8 mouse cellular contexts compared by ENCODE assay signal in the genomic region with DNA sequence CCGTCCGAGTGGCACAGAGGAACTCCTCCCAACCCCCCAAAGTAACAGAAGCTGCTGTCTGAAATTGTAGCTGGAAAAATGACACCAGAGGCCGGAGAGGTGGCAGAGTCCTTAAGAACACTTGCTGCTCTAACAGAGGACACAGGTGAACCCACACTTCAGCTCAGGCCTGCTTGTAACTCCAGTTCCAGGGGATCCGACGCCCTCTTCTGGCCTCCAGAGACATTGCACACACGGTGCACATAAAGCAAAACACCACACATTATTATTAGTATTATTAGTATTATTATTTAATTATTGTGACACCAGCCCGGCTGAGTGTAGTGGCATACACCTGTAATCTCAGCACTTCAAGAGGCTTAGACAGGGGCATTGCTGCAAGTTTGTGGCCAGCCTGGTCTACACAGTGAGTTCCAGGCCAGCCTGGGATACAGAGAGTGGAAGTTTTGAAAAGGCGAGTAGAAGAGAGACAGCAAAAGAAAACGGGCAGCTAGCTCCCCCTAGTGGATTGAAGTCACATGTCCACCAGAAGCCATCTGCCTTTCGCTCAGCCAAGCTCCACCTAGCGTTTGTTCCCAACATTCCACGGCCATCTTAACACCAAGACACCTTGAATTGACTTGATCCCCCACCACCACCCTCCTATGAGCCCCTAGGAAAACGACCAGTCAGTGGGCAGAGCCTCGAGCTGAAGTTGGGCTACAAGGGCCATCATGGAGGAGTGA. TPM values are rescaled to one million over a fixed set of nuclear protein-coding genes. Genes with fewer than 3 reads are reported as not detected.
A peak's percentile ranks its signal among the peaks of the same experiment; 100 is the strongest.
DNase-seq lines count a peak whose midpoint lies in the region; ATAC-seq and TF ChIP-seq lines count a peak whose summit lies in the region.

No protein-coding gene starts in this region.

- H3K9me3 ChIP-seq in heart, embryonic 10.5 days: no peaks in the 10 kb centered on the region
- H3K9me3 ChIP-seq in kidney, embryonic 14.5 days (ENCODE audit: control insufficient read depth, low read length): no peaks in the 10 kb centered on the region

- peak overlapping the region; percentile 86 for H3K4me2 ChIP-seq in kidney, embryonic 14.5 days (replicated peaks; ENCODE audit: low read depth, low read length)

- DNase-seq in CD4-positive helper T cell, adult 2 months (ENCODE audit: low read depth, low spot score): peak; percentile 87
- DNase-seq in heart, embryonic 10.5 days (ENCODE audit: low spot score): peak; percentile 88
- peak; percentile 80 for DNase-seq in liver
- DNase-seq in splenic B cell, adult 2 months (ENCODE audit: low read depth, low spot score): peak; percentile 93

- H3K9ac ChIP-seq in kidney, embryonic 14.5 days (ENCODE audit: low read depth, low read length): no peak overlapping the region

- H3K36me3 ChIP-seq in heart, embryonic 10.5 days: no peaks in the 10 kb centered on the region
- no peaks in the 10 kb centered on the region for H3K36me3 ChIP-seq in kidney, embryonic 14.5 days (ENCODE audit: control insufficient read depth, insufficient read depth, low read length)
- no peaks in the 10 kb centered on the region for H3K36me3 ChIP-seq in splenic B cell, adult 2 months (ENCODE audit: control insufficient read depth, insufficient read depth, low read length, poor library complexity, severe bottlenecking)

- no peak for TF ChIP-seq POLR2A in bone marrow macrophage, adult 2 months (IDR thresholded peaks at IDR 0.05; ENCODE audit: borderline replicate concordance, low read depth, low read length)
- no peak for TF ChIP-seq POLR2A in embryonic fibroblast, embryonic 13.5 days (IDR thresholded peaks at IDR 0.05; ENCODE audit: low read depth, low read length)

- peak; percentile 14 for ATAC-seq in kidney, embryonic 14.5 days (ENCODE audit: low FRiP score, low TSS enrichment)
- peak; percentile 42; the same call in 1 of the 2 replicates for ATAC-seq in monocyte, adult 5-6 weeks (replicated peaks; ENCODE audit: insufficient number of reproducible peaks, low FRiP score, low TSS enrichment, poor library complexity, severe bottlenecking)

- H3K27ac ChIP-seq in bone marrow macrophage, adult 2 months (ENCODE audit: insufficient read depth, low read depth, low read length): no peak overlapping the region
- no peak overlapping the region for H3K27ac ChIP-seq in embryonic fibroblast, embryonic 13.5 days (ENCODE audit: insufficient read depth, low read length)
- H3K27ac ChIP-seq in heart, embryonic 10.5 days: peak overlapping the region; percentile 92; the same call in 1 of the 2 replicates
- H3K27ac ChIP-seq in kidney, embryonic 14.5 days (ENCODE audit: low read depth, low read length): no peak overlapping the region

- peaks cover 8% of the 10 kb centered on the region for H3K4me1 ChIP-seq in bone marrow macrophage, adult 2 months (ENCODE audit: control insufficient read depth, insufficient read depth, low read length)
- H3K4me1 ChIP-seq in embryonic fibroblast, embryonic 13.5 days (ENCODE audit: control insufficient read depth, insufficient read depth, low read length): 0 out of 2 replicates have a peak, but pooled peaks cover 2% of the 10 kb centered on the region
- peaks cover 38% of the 10 kb centered on the region for H3K4me1 ChIP-seq in heart, embryonic 10.5 days
- H3K4me1 ChIP-seq in kidney, embryonic 14.5 days (ENCODE audit: control insufficient read depth, insufficient read depth, low read length): peaks cover 7% of the 10 kb centered on the region; the same call in 1 of the 2 replicates

- peaks cover 21% of the 10 kb centered on the region for H3K27me3 ChIP-seq in heart, embryonic 10.5 days (ENCODE audit: insufficient read depth, poor library complexity, severe bottlenecking)
- H3K27me3 ChIP-seq in kidney, embryonic 14.5 days (ENCODE audit: control insufficient read depth, insufficient read depth, low read length): no peaks in the 10 kb centered on the region
- no peaks in the 10 kb centered on the region for H3K27me3 ChIP-seq in splenic B cell, adult 2 months (ENCODE audit: control insufficient read depth, insufficient read depth, low read length, poor library complexity, severe bottlenecking)

- 23% methylated on average over 14 of the region's 14 CpGs for WGBS in heart, embryonic 10.5 days
- WGBS in kidney, embryonic 14.5 days: 21% methylated on average over 14 of the region's 14 CpGs

- no peak overlapping the region for H3K4me3 ChIP-seq in bone marrow macrophage, adult 2 months (ENCODE audit: insufficient read depth, low read length)
- H3K4me3 ChIP-seq in embryonic fibroblast, embryonic 13.5 days (ENCODE audit: insufficient read depth, low read length): no peak overlapping the region
- H3K4me3 ChIP-seq in heart, embryonic 10.5 days: peak overlapping the region; percentile 69; the same call in 1 of the 2 replicates
- no peak overlapping the region for H3K4me3 ChIP-seq in kidney, embryonic 14.5 days (ENCODE audit: low read length)

- peak; percentile 92 for TF ChIP-seq CTCF in bone marrow macrophage, adult 2 months (IDR thresholded peaks at IDR 0.05; ENCODE audit: low read depth, low read length)
- TF ChIP-seq CTCF in embryonic fibroblast, embryonic 13.5 days (IDR thresholded peaks at IDR 0.05; ENCODE audit: borderline replicate concordance, insufficient read depth, low read length): peak; percentile 96

RNA-seq across cellular contexts. Expression of a gene that starts 1.0 kb away (rescaled TPM):
- polyA plus RNA-seq in bone marrow macrophage, adult 2 months (2012; ENCODE audit: insufficient read depth, insufficient read length, missing spikeins): 5.4 and 6.5 TPM in 2 replicates
- polyA plus RNA-seq in embryonic fibroblast, embryonic 13.5 days (2011; ENCODE audit: insufficient read length, low read depth, missing spikeins): 10.1 TPM in 2 replicates
- polyA plus RNA-seq in heart, embryonic 10.5 days (2016; fragmentation: Nextera tagmentation; extraction: Ambion mirVana): 14.5 and 19.8 TPM in 2 replicates
- 6.4 and 13.0 TPM in 2 replicates for polyA plus RNA-seq in kidney, embryonic 14.5 days (2014; fragmentation: Nextera tagmentation; extraction: Ambion mirVana)
- total RNA-seq in monocyte, adult 5-6 weeks (2017): 2.2 to 8.0 TPM (median 3.8 TPM) in 3 replicates
